Mouse (Mus musculus) gastrocnemius, postnatal 4 days (tissue): ENCODE measurements at regions not wholly inside any gene's neighbourhood (a gene's known extent, or its start where the extent isn't known, plus 50 kb on each side); places are given as distances from the start of the nearest gene placed in this dataset.

ENCODE experiments used
- DNase-seq, 2 experiments: peaks; one replicate each; pipeline ENCODE4 v3.0.0; 2021 to 2022; ENCODE audit warnings: low spot score in 2 of 2, mixed read lengths in 2 of 2

DNA sequence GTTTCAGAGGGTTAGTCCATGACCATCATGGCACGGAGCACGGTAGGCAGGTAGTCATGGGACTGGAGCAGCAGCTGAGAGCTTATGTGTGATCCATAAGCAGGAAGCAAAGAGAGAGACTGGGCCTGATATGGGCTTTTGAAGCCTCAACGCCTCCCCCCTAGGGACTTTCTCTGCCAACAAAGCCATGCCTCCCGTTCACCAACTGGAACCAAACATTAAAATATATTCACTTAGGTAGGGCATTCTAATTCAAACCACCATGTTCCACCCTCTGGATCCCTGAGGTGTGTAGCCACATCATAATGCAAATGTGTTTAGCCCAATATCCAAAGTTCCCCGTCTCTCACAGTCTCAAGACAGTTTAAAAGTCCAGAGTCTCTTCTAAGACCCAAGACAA lies 85.3 kb upstream of the Ltbp1 start:
- DNase-seq = peak in 1 of 2 experiments; percentile 10

DNA sequence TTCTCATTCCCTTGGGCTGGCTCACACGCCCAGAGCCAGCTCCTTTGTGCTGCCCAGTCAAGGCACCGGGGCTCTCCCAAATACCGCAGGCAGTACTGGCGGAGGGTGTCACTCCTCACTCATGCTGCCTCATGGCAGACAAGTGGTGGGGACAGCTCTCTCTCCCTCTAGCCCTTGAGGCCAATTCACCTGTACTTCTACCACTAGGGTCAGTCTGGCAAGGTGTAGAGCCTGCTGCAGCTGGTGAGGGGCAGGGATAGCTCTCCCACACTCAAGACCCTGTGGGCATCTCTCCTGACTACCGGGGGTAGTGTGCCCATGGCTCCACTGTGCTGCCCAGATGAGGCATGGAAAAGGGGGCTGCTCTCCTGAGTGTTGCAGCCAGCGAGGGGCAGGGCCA lies 84.0 kb upstream of the Ltbp1 start:
- peak in 1 of 2 experiments; percentile 13 for DNase-seq

DNA sequence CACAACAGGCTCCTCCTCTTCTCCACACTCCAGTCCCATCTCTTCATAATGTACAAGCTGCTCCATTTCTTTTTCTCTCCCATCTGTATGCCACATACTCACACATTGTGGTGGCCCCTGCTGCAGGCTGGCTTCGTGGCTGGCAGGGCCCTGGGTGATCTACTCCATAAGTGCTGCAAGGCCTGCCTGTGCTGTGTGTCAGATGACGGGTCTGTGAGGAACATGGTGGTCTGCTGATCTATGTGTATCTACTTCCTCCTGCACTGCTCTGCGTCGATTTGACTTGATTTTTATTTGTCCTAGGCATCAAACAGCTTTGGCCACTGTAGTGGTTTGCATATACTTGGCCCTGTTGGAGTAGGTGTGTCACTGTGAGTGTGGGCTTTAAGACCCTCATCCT lies 83.4 kb upstream of the Ltbp1 start:
- peak in 1 of 2 experiments; percentile 13 for DNase-seq

DNA sequence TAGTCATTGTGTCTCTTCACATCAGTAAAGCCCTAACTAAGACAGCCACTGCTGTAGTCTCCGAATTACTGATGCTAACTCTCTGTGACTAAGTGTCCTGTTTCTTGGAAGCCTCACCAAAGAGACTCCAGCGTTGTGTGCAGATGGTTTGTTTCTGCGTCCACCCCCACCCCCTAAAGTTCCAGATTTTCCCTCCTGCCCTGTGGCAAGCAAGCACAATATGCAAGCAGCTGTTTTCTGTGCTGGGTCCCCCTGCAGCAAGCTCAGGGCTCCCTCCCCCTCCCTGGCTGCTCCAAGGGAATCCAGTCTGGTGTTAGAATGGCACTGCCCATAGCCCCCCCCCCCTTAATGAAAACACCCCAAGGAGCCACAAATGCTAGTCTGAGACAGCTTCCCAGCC lies 82.8 kb upstream of the Ltbp1 start:
- DNase-seq = no peak

DNA sequence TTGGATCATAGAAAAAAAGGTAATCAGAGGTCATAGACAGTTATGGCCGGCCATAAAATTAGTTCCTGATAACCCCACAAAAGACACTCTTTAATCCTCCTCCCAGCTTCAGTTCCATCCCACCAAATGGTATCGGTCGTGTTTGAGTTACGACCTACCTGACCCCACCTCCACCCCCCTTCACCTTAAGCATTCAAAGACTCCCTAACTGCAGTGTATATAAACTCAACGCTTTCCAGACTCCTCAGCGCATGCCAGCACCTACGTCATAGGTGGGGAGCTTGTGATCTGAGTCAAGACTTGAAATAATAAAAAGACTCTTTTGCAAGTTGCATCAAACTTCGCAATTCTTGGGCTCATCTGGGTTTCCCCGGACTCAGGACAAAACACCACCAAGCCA lies 82.3 kb upstream of the Ltbp1 start:
- no peak for DNase-seq

DNA sequence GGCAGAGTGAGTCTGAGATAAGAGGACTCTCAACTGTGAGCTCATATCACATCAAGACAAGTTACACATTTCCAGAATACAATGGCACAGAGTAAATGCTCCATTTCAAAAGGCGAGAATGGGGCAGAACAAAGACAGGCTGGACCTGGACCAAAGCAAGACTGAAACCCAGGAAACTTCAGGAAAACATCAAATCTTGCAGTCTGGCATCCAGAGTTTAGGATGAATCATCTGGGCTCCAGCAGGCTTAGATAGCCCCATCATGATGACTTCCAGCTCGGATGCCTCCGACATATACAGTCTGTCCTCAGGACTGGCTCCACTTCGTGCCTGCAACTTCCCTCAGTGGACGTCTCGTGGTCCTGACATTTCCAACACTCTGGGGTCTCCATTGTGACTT lies 80.2 kb upstream of the Ltbp1 start:
- no peak for DNase-seq

DNA sequence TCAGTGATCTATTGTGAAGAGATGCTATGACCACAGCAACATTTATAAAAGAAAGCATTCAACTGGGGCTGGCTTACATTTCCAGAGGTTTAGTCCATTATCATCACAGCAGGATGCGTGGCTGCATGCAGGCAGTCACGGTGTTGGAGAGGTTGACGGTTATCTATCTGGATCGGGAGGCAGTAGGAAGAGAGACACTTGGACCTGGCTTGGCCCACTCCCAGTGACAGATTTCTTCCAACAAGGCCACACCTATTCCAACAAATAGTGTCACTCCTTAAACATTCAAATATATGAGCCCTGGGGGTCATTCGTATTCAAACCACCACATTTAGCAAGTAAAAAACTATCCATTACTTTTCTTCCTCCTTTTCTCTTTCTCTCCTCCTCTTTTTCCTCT lies 77.4 kb upstream of the Ltbp1 start:
- DNase-seq = no peak

DNA sequence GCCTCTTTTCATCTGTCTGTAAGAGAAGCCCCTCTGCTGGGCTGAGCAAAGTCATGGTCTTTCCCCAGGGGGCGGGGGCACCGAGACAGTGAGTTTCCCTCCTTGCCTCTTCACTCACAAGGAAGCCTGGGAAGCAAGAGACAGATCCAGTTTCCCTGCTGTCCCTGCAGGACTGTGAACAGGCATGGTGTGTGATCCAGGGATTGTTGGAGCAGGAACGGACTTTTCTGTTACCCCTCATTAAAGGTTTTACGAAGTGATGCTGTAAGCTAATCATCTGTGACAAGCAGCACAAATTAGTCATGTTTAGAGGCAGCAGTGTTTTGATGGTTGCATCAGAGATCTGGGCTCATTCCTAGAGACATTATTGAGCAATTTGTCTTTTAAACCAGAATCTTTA lies 73.8 kb upstream of the Ltbp1 start:
- DNase-seq = no peak

DNA sequence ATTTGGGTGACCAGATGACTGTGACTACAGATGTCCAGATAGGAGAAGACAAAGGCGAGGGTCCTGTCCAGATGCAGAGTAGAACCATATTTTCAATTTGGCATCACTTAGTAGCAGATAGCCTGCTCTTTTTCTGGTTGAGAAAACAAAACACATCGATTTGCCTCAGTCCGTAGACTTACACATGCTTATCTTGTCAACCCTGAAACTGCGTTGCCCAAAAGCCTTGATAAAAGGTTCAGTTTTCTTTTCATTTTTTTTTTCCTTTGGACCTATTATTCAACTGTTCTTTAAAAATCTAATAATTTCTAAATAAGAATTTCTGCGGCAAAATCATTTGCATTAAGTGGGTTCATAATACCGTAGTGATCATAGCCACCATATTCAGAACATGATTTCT lies 64.0 kb upstream of the Ltbp1 start:
- no peak for DNase-seq

DNA sequence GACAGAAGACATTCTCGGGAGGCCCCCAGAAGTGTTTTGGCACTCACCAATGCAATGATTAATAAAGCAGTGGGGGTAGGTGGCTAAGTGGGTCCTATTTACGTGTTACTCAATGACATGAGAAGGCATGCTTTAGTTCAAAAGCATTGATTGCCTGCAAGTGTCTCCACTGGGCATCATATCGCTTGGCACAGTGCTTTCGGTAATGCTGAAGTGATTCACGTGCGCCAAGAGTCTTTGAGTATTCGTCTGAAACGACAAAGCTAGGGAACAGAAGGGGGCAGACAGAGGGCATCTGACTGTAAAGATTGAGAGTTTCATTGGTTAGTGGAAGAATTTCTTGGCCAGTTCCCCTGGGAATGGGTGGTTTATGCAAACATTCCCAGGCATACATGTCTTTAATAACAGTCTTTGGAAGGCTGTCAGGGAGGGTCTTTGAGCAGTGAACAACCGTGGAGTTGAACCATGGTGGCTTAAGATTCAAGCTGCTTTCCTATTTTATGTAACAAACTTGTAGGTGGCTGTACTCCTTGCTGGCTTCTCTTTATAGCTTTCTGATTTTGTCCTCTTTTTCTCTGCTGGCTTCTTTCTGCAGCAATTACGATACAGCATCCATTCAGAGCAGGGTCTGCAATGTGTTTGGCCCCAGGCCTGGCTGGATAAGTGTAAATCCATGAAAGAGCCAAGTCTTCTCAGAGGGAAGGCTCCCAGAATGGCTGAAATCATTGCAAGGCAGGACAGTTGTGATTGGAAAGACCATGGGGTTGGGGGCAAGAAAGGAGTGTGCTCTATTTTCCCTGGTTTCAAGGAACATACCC lies 62.2 kb upstream of the Ltbp1 start:
- DNase-seq = no peak

DNA sequence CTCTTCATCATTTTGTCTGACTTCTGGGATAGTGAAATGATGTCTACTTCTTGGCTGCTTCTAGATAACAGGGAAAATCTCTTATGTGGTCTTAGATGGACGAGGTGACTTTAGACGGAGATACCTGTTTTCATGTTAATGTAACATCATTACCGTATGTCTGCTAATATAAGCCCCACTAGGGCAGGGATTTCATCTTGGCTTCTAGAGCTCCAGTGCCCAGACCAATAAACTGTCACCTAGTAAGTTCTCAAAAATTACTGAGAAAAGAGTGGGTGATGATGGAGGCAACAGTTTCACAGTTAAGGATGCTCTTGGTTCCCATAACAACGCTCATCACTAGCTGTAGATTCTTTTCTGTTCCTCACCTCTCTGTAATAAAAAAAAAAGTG lies 61.6 kb upstream of the Ltbp1 start:
- no peak for DNase-seq

DNA sequence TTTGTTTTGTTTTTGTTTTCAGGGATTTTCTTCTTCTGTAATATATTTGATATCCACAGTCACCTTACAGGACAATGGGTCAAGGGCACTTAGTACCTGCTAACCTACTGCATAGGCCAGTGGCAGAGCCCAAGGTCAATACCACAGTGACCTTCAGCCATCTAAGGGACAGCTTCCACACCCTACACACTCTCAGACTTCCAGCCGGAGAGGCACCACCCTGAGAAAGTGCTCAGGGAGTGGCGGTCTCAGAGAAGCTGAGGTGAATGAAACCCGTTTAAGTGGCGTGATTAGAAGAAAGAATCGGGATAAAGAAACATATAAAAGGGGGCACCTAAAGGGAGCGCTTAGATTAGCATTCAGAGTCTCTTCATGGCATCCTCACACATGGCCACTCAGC lies 60.2 kb upstream of the Ltbp1 start:
- DNase-seq = no peak

DNA sequence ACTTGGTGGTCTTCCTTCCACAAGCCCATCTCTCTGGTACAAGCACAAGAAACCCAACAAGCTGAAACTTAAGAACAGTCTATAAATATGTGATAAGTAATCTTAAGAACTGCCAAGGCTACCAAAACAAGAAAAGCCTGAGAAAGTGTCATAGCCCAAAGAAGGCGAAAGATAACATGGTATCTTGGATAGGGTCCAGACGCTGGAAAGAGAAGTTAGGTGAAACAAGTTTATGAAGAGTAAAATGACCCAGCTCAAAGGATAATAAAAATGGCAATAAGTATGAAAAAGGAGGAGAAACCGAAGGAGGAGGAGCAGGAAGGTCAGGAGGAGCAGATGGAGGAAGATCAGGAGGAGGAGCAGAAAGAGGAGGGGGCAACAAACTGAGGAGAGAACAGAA lies 56.9 kb upstream of the Ltbp1 start:
- DNase-seq = no peak

DNA sequence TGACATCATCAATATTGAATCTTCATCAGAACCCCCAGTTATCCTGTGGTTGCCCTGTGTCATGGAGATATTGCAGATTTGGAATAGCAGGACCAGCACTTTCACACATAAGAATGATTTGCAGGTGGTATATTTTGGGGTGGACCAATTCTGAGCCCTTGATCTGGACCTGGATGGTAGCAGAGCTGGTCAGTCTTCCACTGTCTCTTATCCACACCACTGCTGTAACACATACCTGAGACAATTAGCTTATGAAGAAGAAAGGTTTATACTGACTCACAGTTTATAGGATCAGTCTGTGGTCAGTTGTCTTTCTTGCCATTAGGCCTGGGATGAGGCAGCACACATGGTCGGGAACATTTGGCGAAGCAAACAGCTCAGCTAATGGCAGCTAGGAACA lies 55.1 kb upstream of the Ltbp1 start:
- no peak for DNase-seq

DNA sequence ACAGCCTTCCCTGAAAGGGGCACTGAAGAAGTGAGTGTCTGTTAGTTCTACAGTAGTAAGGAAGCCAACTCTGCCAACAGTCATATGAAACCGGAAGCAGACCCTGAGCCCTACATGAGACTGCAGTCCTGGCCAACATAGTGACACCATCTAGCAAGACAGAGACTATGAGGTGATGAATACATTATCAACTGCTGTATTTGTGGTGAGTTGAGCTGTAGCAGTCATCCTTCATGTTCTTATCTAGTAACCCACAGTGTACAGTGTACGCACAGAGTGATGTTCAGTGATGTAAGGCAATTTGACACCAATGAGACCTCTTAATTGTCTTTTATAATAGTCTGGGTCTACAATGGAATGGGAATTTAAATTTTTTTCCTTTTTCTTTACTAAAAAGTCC lies 50.4 kb upstream of the Ltbp1 start:
- DNase-seq = no peak
